Mouse (Mus musculus) stomach, embryonic 14.5 days (tissue): ENCODE results near the gene Pign. TPM values are rescaled to one million over a fixed set of nuclear protein-coding genes. Genes with fewer than 3 reads are reported as not detected.

Source experiments
- ATAC-seq: fragments of 200-750 bp; cut with Nextera tagmentation; 2 replicates; pipeline ENCODE4 v1.8.0; 2017; ENCODE audit warnings: low read depth, moderate TSS enrichment; ENCODE audit not compliant: insufficient number of reproducible peaks, insufficient read depth, low FRiP score
- H3K27ac ChIP-seq: fragments of 300-500 bp; sonication (generic); 2 replicates; pipeline ENCODE4 v1.5.1; 2014; ENCODE audit warnings: mild to moderate bottlenecking, low read length, moderate library complexity, mixed read lengths
- H3K27me3 ChIP-seq: fragments of 300-500 bp; sonication (generic); 2 replicates; pipeline ENCODE4 v1.6.1; 2014; ENCODE audit warnings: low read length, control low read depth, mixed read lengths; ENCODE audit not compliant: control insufficient read depth, insufficient read depth
- H3K36me3 ChIP-seq: fragments of 300-500 bp; sonication (generic); 2 replicates; pipeline ENCODE4 v1.6.1; 2014; ENCODE audit warnings: mild to moderate bottlenecking, control low read depth, low read length, moderate library complexity, mixed read lengths; ENCODE audit not compliant: control insufficient read depth, insufficient read depth
- H3K4me1 ChIP-seq: fragments of 300-500 bp; sonication (generic); 2 replicates; pipeline ENCODE4 v1.6.1; 2014; ENCODE audit warnings: low read length, control low read depth, mixed read lengths; ENCODE audit not compliant: control insufficient read depth, insufficient read depth
- H3K4me2 ChIP-seq: fragments of 300-500 bp; sonication (generic); replicated peaks from 2 replicates; pipeline ENCODE4 v1.6.1; 2014; ENCODE audit warnings: low read depth, low read length, control low read depth
- H3K4me3 ChIP-seq: fragments of 300-500 bp; sonication (generic); 2 replicates; pipeline ENCODE4 v1.5.1; 2014; ENCODE audit warnings: low read depth, low read length, control low read depth
- H3K9ac ChIP-seq: fragments of 300-500 bp; sonication (generic); replicated peaks from 2 replicates; pipeline ENCODE4 v1.6.1; 2014; ENCODE audit warnings: low read depth, mild to moderate bottlenecking, control low read depth, low read length, moderate library complexity, mixed read lengths
- H3K9me3 ChIP-seq: fragments of 300-500 bp; sonication (generic); 2 replicates; pipeline ENCODE4 v1.6.1; 2016; ENCODE audit warnings: low read depth, low read length, control low read depth; ENCODE audit not compliant: control insufficient read depth
- WGBS: fragments of 180-500 bp; shearing (Covaris S2); extraction: QIAGEN DNeasy Blood & Tissue Kit; methylation state at CpG from one replicate; pipeline ENCODE4 v1.1.7; 2014; 5-methylcytosine and 5-hydroxymethylcytosine counted together
- microRNA-seq: library from miRNA; unstranded; fragments of <30 nt; microRNA quantifications from one replicate; pipeline ENCODE4, GENCODE M21; 2016
- polyA plus RNA-seq: library from polyadenylated mRNA; unstranded; fragments of >200 nt; fragmentation: Nextera tagmentation; extraction: Ambion mirVana; gene quantifications from 2 replicates; pipeline ENCODE4 v1.2.1, GENCODE M21; 2014

Pign gene
- polyA plus RNA-seq, 1 experiment from 2014 or later = 29.0 TPM

DNA sequence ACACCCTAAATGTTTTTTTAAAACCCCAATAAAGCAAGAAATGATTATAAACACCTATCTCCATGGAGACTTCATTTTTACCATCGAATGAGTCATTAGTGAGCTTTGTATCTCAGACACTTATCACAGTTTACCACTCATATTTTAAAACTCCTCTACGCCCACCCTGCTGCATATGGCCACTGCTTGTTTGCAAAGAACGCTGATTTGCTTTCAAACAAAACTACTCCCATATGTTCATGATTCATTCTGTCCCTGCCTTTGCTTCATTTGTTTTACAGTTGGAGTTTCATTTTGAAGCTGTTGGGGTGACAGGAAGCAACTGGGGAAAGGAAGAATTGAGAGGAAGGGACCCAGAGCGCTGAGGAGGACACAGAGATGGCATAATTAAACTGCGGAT lies 170.9 kb downstream of the Pign start:
- ATAC-seq = no peak
- Histone ChIP-seq H3K4me2 (no peak overlapping the region), H3K4me1 (no peaks in the 10 kb centered on the region), H3K4me3 (no peak overlapping the region), H3K27ac (no peak overlapping the region), H3K36me3 (no peaks in the 10 kb centered on the region), H3K27me3 (no peaks in the 10 kb centered on the region), H3K9ac (no peak overlapping the region), H3K9me3 (no peaks in the 10 kb centered on the region)
- WGBS = 67% methylated on average over 5 of the region's 5 CpGs

DNA sequence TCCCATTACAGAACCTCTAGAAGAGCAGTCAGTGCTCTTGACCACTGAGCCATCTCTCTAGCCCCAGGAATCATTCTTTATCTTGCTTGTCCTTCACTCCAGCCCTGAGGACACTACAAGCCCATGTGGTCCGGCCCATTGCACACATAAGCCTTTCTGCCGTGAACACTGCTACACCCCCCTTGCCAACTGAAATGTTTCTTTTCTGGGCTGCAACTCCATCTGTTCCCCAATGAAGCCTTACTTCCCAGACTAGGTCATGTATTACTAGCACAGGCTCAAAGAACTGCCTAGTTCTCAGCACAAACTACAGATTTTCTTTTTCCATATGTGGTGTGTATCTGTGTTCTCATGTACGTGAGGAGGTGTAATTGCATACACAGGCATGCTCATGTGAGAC lies 174.0 kb downstream of the Pign start:
- Histone ChIP-seq H3K36me3 (no peaks in the 10 kb centered on the region), H3K4me2 (no peak overlapping the region), H3K4me1 (no peaks in the 10 kb centered on the region), H3K4me3 (no peak overlapping the region), H3K27ac (no peak overlapping the region), H3K9me3 (no peaks in the 10 kb centered on the region), H3K27me3 (no peaks in the 10 kb centered on the region), H3K9ac (no peak overlapping the region)
- 82% methylated on average over 3 of the region's 3 CpGs for WGBS
- ATAC-seq = no peak

DNA sequence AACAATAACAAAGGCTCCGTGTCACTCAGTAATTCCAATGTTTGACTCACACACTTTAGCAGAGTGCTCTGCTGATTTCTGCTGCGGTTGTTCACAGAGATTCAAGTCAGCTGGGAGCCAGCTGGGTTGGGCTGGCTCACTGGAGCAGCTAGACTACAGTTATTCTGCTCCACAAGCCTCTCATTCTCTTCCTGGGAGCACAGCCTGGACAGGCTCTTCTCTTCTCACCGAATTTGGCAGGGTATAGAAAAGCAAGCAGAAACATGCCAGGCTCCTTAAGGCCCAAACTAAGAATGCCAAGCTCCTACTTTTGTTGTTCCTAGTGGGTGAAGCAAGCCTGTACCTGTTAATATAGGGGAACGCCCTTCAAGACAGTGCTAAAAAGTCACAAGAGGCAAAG lies 176.4 kb downstream of the Pign start:
- H3K4me3 ChIP-seq = no peak overlapping the region
- no peak overlapping the region for H3K9ac ChIP-seq
- no peaks in the 10 kb centered on the region for H3K9me3 ChIP-seq
- 48% methylated on average over 4 of the region's 4 CpGs for WGBS
- H3K4me1 ChIP-seq = no peaks in the 10 kb centered on the region
- no peak overlapping the region for H3K4me2 ChIP-seq
- ATAC-seq = peak; percentile 77; the same call in 1 of the 2 replicates
- no peak overlapping the region; the same call in 1 of the 2 replicates for H3K27ac ChIP-seq
- H3K27me3 ChIP-seq = no peaks in the 10 kb centered on the region
- H3K36me3 ChIP-seq = no peaks in the 10 kb centered on the region

Small RNAs within 50 kb of the gene (microRNA-seq; reads per million reads assigned to microRNA genes)
- not detected for gene Gm22426

Other genes starting within 250 kb of the Pign start
- gene Relch, start 184 bp upstream of the Pign start, polyA plus RNA-seq = 32.4 and 35.1 TPM in 2 replicates
- gene Tnfrsf11a, start 117.0 kb upstream of the Pign start, polyA plus RNA-seq = 2.6 and 3.5 TPM in 2 replicates